Mouse (Mus musculus) CH12.LX (cell line): Measurements from ENCODE around the gene Ddah2. TPM values are rescaled to one million over a fixed set of nuclear protein-coding genes. Genes with fewer than 3 reads are reported as not detected.

Source experiments
- DNase-seq: peaks from one replicate; pipeline ENCODE4 v3.0.0-alpha.2; 2013; ENCODE audit errors: extremely low read depth
- H3K27ac ChIP-seq: 2 replicates; pipeline ENCODE4 v1.5.1; 2012; ENCODE audit warnings: low read depth, mild to moderate bottlenecking, control low read depth, moderate library complexity; ENCODE audit not compliant: insufficient read depth
- H3K27me3 ChIP-seq: replicated peaks from 2 replicates; pipeline ENCODE3; 2012; ENCODE audit warnings: inconsistent platforms
- H3K36me3 ChIP-seq, 2 experiments: replicated peaks in 1 of 2; 2 replicates each; pipeline versions ENCODE3 to v1.6.1; 2012; ENCODE audit warnings: inconsistent platforms in 1 of 2, low read length in 1 of 2, mild to moderate bottlenecking in 1 of 2, mixed read lengths in 1 of 2, moderate library complexity in 1 of 2; ENCODE audit not compliant: control insufficient read depth in 1 of 2, insufficient read depth in 1 of 2
- H3K4me1 ChIP-seq, 2 experiments: 2 replicates each; pipeline ENCODE4 v1.6.1; 2012; ENCODE audit warnings: inconsistent platforms in 1 of 2, moderate library complexity in 1 of 2; ENCODE audit not compliant: insufficient read depth in 2 of 2, control insufficient read depth in 1 of 2
- H3K4me2 ChIP-seq: 2 replicates; pipeline ENCODE4 v1.6.1; 2012; ENCODE audit warnings: low read depth, mild to moderate bottlenecking, control low read depth; ENCODE audit not compliant: poor library complexity, insufficient read depth, severe bottlenecking
- H3K4me3 ChIP-seq, 3 experiments: fragments of 150-350 bp in 1 of 3; sonication (generic) in 1 of 3; replicated peaks in 1 of 3; 2 replicates each; pipeline versions ENCODE3 to v1.5.1; 2011 to 2012; ENCODE audit warnings: low read depth in 2 of 3, low read length in 2 of 3, mild to moderate bottlenecking in 2 of 3, moderate library complexity in 2 of 3, control low read depth in 1 of 3, improper control_type of control experiment in 1 of 3, inconsistent platforms in 1 of 3, mixed read lengths in 1 of 3; ENCODE audit not compliant: poor library complexity in 1 of 3
- H3K79me2 ChIP-seq: replicated peaks from 2 replicates; pipeline ENCODE4 v1.6.1; 2012; ENCODE audit warnings: mild to moderate bottlenecking, moderate library complexity; ENCODE audit not compliant: control insufficient read depth, poor library complexity, insufficient read depth, severe bottlenecking; ENCODE audit errors: extremely low read depth
- H3K9ac ChIP-seq: 2 replicates; pipeline ENCODE4 v1.6.1; 2012; ENCODE audit warnings: low read depth, mild to moderate bottlenecking, control low read depth, moderate library complexity; ENCODE audit not compliant: insufficient read depth
- H3K9me3 ChIP-seq: replicated peaks from 2 replicates; pipeline ENCODE3; 2012; ENCODE audit warnings: low read length, inconsistent platforms, mixed read lengths
- CHD1 ChIP-seq: IDR thresholded peaks from 2 replicates; pipeline ENCODE4 v1.6.1; 2012; ENCODE audit warnings: low read depth, low read length, improper control_type of control experiment, inconsistent platforms
- CHD2 ChIP-seq: IDR thresholded peaks from 2 replicates; pipeline ENCODE4 v1.6.1; 2011; ENCODE audit warnings: low read length, improper control_type of control experiment
- CTCF ChIP-seq, 2 experiments: IDR thresholded peaks in 1 of 2; conservative IDR thresholded peaks in 1 of 2; 2 replicates each; pipeline ENCODE4 v1.5.1; 2011 to 2012; ENCODE audit warnings: low read depth in 2 of 2, low read length in 2 of 2, improper control_type of control experiment in 1 of 2, inconsistent platforms in 1 of 2, mild to moderate bottlenecking in 1 of 2, moderate library complexity in 1 of 2
- HCFC1 ChIP-seq: IDR thresholded peaks from 2 replicates; pipeline ENCODE4 v1.6.1; 2012; ENCODE audit warnings: low read depth, mild to moderate bottlenecking, inconsistent platforms, low read length, improper control_type of control experiment
- IRF4 ChIP-seq: IDR thresholded peaks from 2 replicates; pipeline ENCODE4 v1.6.1; 2014; ENCODE audit warnings: low read depth, mild to moderate bottlenecking, inconsistent platforms, low read length, improper control_type of control experiment
- JUND ChIP-seq: conservative IDR thresholded peaks from 2 replicates; pipeline ENCODE4 v1.6.1; 2011; ENCODE audit warnings: low read depth, low read length, improper control_type of control experiment
- KAT2A ChIP-seq: IDR thresholded peaks from 2 replicates; pipeline ENCODE4 v1.6.1; 2012; ENCODE audit warnings: low read length, improper control_type of control experiment, inconsistent platforms; ENCODE audit not compliant: insufficient replicate concordance
- MAFK ChIP-seq: IDR thresholded peaks from 2 replicates; pipeline ENCODE4 v1.6.1; 2011; ENCODE audit warnings: low read length, improper control_type of control experiment; ENCODE audit not compliant: insufficient replicate concordance
- MAX ChIP-seq: IDR thresholded peaks from 2 replicates; pipeline ENCODE4 v1.6.1; 2011; ENCODE audit warnings: low read length, improper control_type of control experiment
- MXI1 ChIP-seq: IDR thresholded peaks from 2 replicates; pipeline ENCODE4 v1.6.1; 2011; ENCODE audit warnings: mild to moderate bottlenecking, low read depth, low read length, improper control_type of control experiment
- MYC ChIP-seq: IDR thresholded peaks from 2 replicates; pipeline ENCODE4 v1.6.1; 2011; ENCODE audit warnings: low read depth, mild to moderate bottlenecking, improper control_type of control experiment, low read length
- NELFE ChIP-seq: IDR thresholded peaks from 2 replicates; pipeline ENCODE4 v1.6.1; 2011; ENCODE audit warnings: low read depth, low read length, improper control_type of control experiment
- POLR2A ChIP-seq: IDR thresholded peaks from 2 replicates; pipeline ENCODE4 v1.6.1; 2011; ENCODE audit warnings: low read depth, mild to moderate bottlenecking, improper control_type of control experiment, low read length
- POLR2AphosphoS2 ChIP-seq: IDR thresholded peaks from 2 replicates; pipeline ENCODE4 v1.6.1; 2011; ENCODE audit warnings: low read depth, low read length, improper control_type of control experiment
- RAD21 ChIP-seq: IDR thresholded peaks from 2 replicates; pipeline ENCODE4 v1.6.1; 2011; ENCODE audit warnings: low read depth, mild to moderate bottlenecking, low read length, improper control_type of control experiment, moderate library complexity
- RCOR1 ChIP-seq: conservative IDR thresholded peaks from 2 replicates; pipeline ENCODE4 v1.6.1; 2012; ENCODE audit warnings: low read depth, mild to moderate bottlenecking, inconsistent platforms, low read length, improper control_type of control experiment
- SMC3 ChIP-seq: IDR thresholded peaks from 2 replicates; pipeline ENCODE4 v1.6.1; 2011; ENCODE audit warnings: low read depth, low read length, improper control_type of control experiment
- TCF12 ChIP-seq: IDR thresholded peaks from 2 replicates; pipeline ENCODE4 v1.6.1; 2014; ENCODE audit warnings: low read depth, mild to moderate bottlenecking, inconsistent platforms, low read length, improper control_type of control experiment
- UBTF ChIP-seq: IDR thresholded peaks from 2 replicates; pipeline ENCODE4 v1.6.1; 2012; ENCODE audit warnings: low read depth, mild to moderate bottlenecking, inconsistent platforms, low read length, improper control_type of control experiment, moderate library complexity
- ZC3H11A ChIP-seq: IDR thresholded peaks from 2 replicates; pipeline ENCODE4 v1.6.1; 2012; ENCODE audit warnings: low read depth, mild to moderate bottlenecking, inconsistent platforms, low read length, improper control_type of control experiment
- ZNF384 ChIP-seq: IDR thresholded peaks from 2 replicates; pipeline ENCODE4 v1.6.1; 2012; ENCODE audit warnings: low read depth, low read length, improper control_type of control experiment, inconsistent platforms
- dilution Hi-C: fragments of 300-500 bp; cut with MboI; formaldehyde crosslinking; loops from 2 replicates; pipeline ENCODE4 v1.14.3; 2020; ENCODE audit warnings: low sequenced_read_pairs; ENCODE audit not compliant: extremely low pct_unique_long_range_greater_than_20kb, extremely low pct_ligation_motif_present
- in situ Hi-C: fragments of 300-500 bp; cut with MboI; formaldehyde crosslinking; loops from 3 replicates; pipeline ENCODE4 v1.14.3; 2019; ENCODE audit warnings: low sequenced_read_pairs, low pct_ligation_motif_present, low pct_unique_long_range_greater_than_20kb, mixed read lengths
- polyA plus RNA-seq: library from polyadenylated mRNA; unstranded; fragments of >175 nt; gene quantifications from 2 replicates; pipeline ENCODE4 v1.2.1, GENCODE M21; 2012; ENCODE audit warnings: low read depth; ENCODE audit not compliant: insufficient read length
- total RNA-seq, 2 experiments: library from RNA; depleted of rRNA; stranded (reverse); fragments of 300-350 nt in 1 of 2; fragments of >200 nt in 1 of 2; gene quantifications; 2 replicates each; pipeline ENCODE4 v1.2.3; 2012 to 2014

Ddah2 gene
- total and polyA plus RNA-seq, 3 experiments = 0.94 to 4.8 (median 3.4) TPM

DNA sequence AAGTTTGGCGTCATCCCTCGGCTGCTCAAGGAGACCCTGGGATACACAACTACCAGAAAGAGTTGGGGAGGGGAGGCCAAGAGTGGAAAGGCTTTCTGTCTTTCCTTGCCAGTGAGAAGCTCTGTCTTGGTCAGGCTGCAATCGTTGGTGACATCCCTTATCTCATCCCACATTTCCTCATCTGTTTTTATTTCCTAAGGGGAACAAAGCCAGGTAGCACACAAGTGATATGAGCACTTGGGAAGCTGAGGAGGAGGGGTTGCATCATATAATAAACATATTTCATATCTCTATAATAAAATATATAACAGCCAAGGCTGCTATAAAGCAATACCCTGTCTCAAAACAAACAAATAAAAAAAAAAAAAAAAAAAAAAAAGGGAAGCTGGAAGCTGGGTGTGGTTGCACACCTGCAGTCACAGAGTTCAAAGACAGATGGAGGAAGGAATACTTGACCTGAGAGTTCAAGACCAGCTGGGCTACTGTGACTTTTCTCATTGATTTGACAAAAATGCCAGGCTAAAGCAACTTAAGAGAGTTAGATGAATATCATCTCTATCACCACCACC lies 25.2 kb downstream of the Ddah2 start:
- in situ Hi-C loops = no loop called here
- no peak overlapping the region for H3K27ac ChIP-seq

DNA sequence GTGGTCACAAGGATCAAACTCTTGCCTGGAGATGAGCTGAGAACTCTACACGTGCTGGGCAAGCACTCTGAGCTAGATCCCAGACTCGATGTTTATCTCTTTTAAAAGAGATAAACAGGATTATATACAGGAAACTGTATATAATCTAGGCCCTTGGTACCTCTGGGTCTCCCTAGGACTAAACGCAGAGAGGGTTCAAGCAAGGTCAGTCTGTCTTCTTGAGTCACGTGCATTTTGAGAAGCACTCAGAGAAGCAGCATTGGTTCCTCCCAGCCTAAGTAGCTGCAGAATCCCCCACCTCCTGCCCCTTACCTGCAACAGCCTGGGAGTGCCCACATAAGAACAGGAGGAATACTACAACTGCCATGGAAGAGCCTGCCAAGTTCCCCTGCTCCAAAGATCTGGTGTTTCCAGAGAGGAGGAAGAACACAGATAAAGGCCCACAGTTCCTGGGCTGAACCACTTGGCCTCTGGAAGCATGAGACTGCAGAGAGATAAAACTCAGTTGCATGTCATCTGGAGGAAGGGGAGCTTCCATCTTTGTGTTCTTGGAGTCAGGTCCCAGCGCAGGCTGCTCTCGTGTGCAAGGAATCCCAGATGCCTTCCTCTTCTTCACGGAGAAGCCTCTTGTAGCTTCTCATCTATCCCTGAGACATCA lies 26.5 kb downstream of the Ddah2 start, which contains the start of gene Ly6g6f:
Gene Ly6g6f (minus strand): TSS at position 403 of the 658 bp plus-strand sequence.
- H3K9ac ChIP-seq = no peak within 1 kb of the TSS
- dilution Hi-C loops = no loop called here
- no peak within 1 kb of the TSS for H3K27ac ChIP-seq

More for the DNA sequence above, 25.2 kb downstream of the Ddah2 start:
- peaks cover 12 to 22% of the 10 kb centered on the region in 2 experiments for H3K4me1 ChIP-seq
- H3K9me3 ChIP-seq = no peaks in the 10 kb centered on the region
- H3K79me2 ChIP-seq = no peaks in the 10 kb centered on the region
- H3K36me3 ChIP-seq = no peaks in the 10 kb centered on the region
- no peak overlapping the region for H3K4me3 ChIP-seq
- no peak overlapping the region for H3K4me2 ChIP-seq
- DNase-seq = no peak
- dilution Hi-C loops = no loop called here
- H3K9ac ChIP-seq = no peak overlapping the region
- TF ChIP-seq ZNF384 = peak; percentile 44
- TF ChIP-seq TCF12 = no peak
- peaks cover 17% of the 10 kb centered on the region for H3K27me3 ChIP-seq

DNA sequence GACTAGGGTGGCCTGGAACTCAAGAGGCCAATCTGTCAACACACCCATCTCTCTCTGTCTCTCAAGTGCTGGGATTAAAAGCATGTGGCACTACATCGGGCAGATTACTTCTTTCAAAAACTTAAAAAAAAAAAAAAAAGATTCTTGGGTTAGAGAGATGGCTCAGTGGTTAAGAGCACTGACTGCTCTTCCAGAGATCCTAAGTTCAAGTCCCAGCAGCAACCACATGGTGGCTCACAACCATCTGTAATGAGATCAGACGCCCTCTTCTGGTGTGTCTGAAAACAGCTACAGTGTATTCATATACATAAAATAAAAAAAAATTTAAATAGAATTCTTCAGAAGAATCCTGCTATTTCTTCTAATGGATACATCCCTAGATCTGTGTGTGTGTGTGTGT lies 29.3 kb downstream of the Ddah2 start:
- no peaks in the 10 kb centered on the region; the same call in 1 of the 2 replicates for H3K79me2 ChIP-seq
- dilution Hi-C loops (no loop called here), in situ Hi-C loops (no loop called here)
- peaks cover 13 to 29% of the 10 kb centered on the region in 2 experiments for H3K36me3 ChIP-seq
- no peak overlapping the region for H3K4me3 ChIP-seq
- H3K4me1 ChIP-seq = peaks cover 6 to 10% of the 10 kb centered on the region in 2 experiments
- no peak overlapping the region for H3K9ac ChIP-seq
- no peaks in the 10 kb centered on the region for H3K9me3 ChIP-seq
- H3K27ac ChIP-seq = no peak overlapping the region
- H3K4me2 ChIP-seq = no peak overlapping the region
- TF ChIP-seq MAFK (no peak), NELFE (no peak), SMC3 (peak; percentile 30; the same call in 1 of the 2 replicates), CTCF (conservative IDR thresholded peaks at IDR 0.05 in 1 of 2, IDR thresholded peaks at IDR 0.05 in 1 of 2; ENCODE audit: low read depth in 2 of 2, low read length in 2 of 2) (peak in 1 of 2 experiments; percentile 72; a peak in 2 of 4 replicates), RAD21 (no peak; the same call in none of the 2 replicates), MYC (peak; percentile 35; the same call in 1 of the 2 replicates), CHD2 (no peak), HCFC1 (no peak), MXI1 (no peak), ZNF384 (peak; percentile 69)
- peaks cover 17% of the 10 kb centered on the region for H3K27me3 ChIP-seq
- DNase-seq = peak; percentile 31

More for the DNA sequence above, 26.5 kb downstream of the Ddah2 start, which contains the start of gene Ly6g6f:
- H3K4me2 ChIP-seq = no peak within 1 kb of the TSS
- H3K36me3 ChIP-seq = peaks cover 0 to 1% of the 10 kb centered on the region in 2 experiments
- H3K4me1 ChIP-seq = peaks cover 11 to 20% of the 10 kb centered on the region in 2 experiments
- no peaks in the 10 kb centered on the region for H3K9me3 ChIP-seq
- no peak for DNase-seq
- H3K4me3 ChIP-seq = no peak within 1 kb of the TSS
- no peaks in the 10 kb centered on the region; the same call in 1 of the 2 replicates for H3K79me2 ChIP-seq
- in situ Hi-C loops = no loop called here
- TF ChIP-seq POLR2AphosphoS2 = no peak
- no peak for TF ChIP-seq RCOR1
- no peak for TF ChIP-seq MAX
- no peak for TF ChIP-seq NELFE
- TF ChIP-seq CHD2 = no peak
- TF ChIP-seq JUND = no peak
- no peak for TF ChIP-seq ZNF384
- no peak for TF ChIP-seq ZC3H11A
- TF ChIP-seq UBTF = no peak
- no peak for TF ChIP-seq IRF4
- no peak for TF ChIP-seq POLR2A
- TF ChIP-seq RAD21 = no peak
- no peak for TF ChIP-seq CHD1
- TF ChIP-seq KAT2A = no peak
- peaks cover 17% of the 10 kb centered on the region for H3K27me3 ChIP-seq
